Mouse (Mus musculus) kidney, embryonic 14.5 days (tissue): Measurements from ENCODE around the gene Prdm16. TPM values are rescaled to one million over a fixed set of nuclear protein-coding genes. Genes with fewer than 3 reads are reported as not detected.

ENCODE experiments used
- ATAC-seq: fragments of 200-750 bp; cut with Nextera tagmentation; 2 replicates; pipeline ENCODE4 v1.8.0; 2017; ENCODE audit warnings: moderate number of reproducible peaks, mild to moderate bottlenecking, moderate TSS enrichment, moderate library complexity; ENCODE audit not compliant: low FRiP score, low TSS enrichment
- H3K27ac ChIP-seq: fragments of 300-500 bp; sonication (generic); 2 replicates; pipeline ENCODE4 v1.5.1; 2014; ENCODE audit warnings: low read depth, mild to moderate bottlenecking, low read length, moderate library complexity, mixed read lengths
- H3K27me3 ChIP-seq: fragments of 300-500 bp; sonication (generic); 2 replicates; pipeline ENCODE4 v1.6.1; 2014; ENCODE audit warnings: mild to moderate bottlenecking, low read length; ENCODE audit not compliant: control insufficient read depth, insufficient read depth
- H3K36me3 ChIP-seq: fragments of 300-500 bp; sonication (generic); 2 replicates; pipeline ENCODE4 v1.6.1; 2014; ENCODE audit warnings: low read length, mixed read lengths; ENCODE audit not compliant: control insufficient read depth, insufficient read depth
- H3K4me1 ChIP-seq: fragments of 300-500 bp; sonication (generic); 2 replicates; pipeline ENCODE4 v1.6.1; 2014; ENCODE audit warnings: low read length, mixed read lengths; ENCODE audit not compliant: control insufficient read depth, insufficient read depth
- H3K4me2 ChIP-seq: fragments of 300-500 bp; sonication (generic); replicated peaks from 2 replicates; pipeline ENCODE4 v1.6.1; 2014; ENCODE audit warnings: low read depth, mild to moderate bottlenecking, low read length
- H3K4me3 ChIP-seq: fragments of 300-500 bp; sonication (generic); 2 replicates; pipeline ENCODE4 v1.5.1; 2014; ENCODE audit warnings: mild to moderate bottlenecking, low read length
- H3K9ac ChIP-seq: fragments of 300-500 bp; sonication (generic); 2 replicates; pipeline ENCODE4 v1.6.1; 2014; ENCODE audit warnings: low read depth, mild to moderate bottlenecking, low read length, moderate library complexity
- H3K9me3 ChIP-seq: fragments of 300-500 bp; sonication (generic); 2 replicates; pipeline ENCODE4 v1.6.1; 2016; ENCODE audit warnings: low read length; ENCODE audit not compliant: control insufficient read depth
- WGBS: fragments of 180-500 bp; shearing (Covaris S2); extraction: QIAGEN DNeasy Blood & Tissue Kit; methylation state at CpG from one replicate; pipeline ENCODE4 v1.1.7; 2014; 5-methylcytosine and 5-hydroxymethylcytosine counted together
- polyA plus RNA-seq: library from polyadenylated mRNA; unstranded; fragments of >200 nt; fragmentation: Nextera tagmentation; extraction: Ambion mirVana; gene quantifications from 2 replicates; pipeline ENCODE4 v1.2.1, GENCODE M21; 2014

Gene Prdm16
- polyA plus RNA-seq, 1 experiment from 2014 or later, result 25.4 TPM

GRCm38 (mm10) chr4:154671232-154671912 lies 34.7 kb upstream of the Prdm16 start:
- Histone ChIP-seq H3K4me3 (no peak overlapping the region), H3K27ac (peak overlapping the region; percentile 47; the same call in 1 of the 2 replicates), H3K4me2 (no peak overlapping the region), H3K9ac (no peak overlapping the region), H3K36me3 (no peaks in the 10 kb centered on the region), H3K9me3 (no peaks in the 10 kb centered on the region), H3K4me1 (peaks cover 13% of the 10 kb centered on the region; the same call in 1 of the 2 replicates), H3K27me3 (peaks cover 34% of the 10 kb centered on the region)
- ATAC-seq, result peak; percentile 30; the same call in 1 of the 2 replicates
- WGBS, result 10% methylated on average over 8 of the region's 8 CpGs

GRCm38 (mm10) chr4:154667767-154668166 lies 31.1 kb upstream of the Prdm16 start, which contains the start of gene Actrt2:
Gene Actrt2, minus strand, starts transcription at chr4:154667867.
- no peak for ATAC-seq
- no peak within 1 kb of the TSS for H3K4me3 ChIP-seq
- H3K9me3 ChIP-seq, result no peaks in the 10 kb centered on the region
- peaks cover 30% of the 10 kb centered on the region for H3K27me3 ChIP-seq
- H3K9ac ChIP-seq, result no peak within 1 kb of the TSS
- no peak within 1 kb of the TSS for H3K4me2 ChIP-seq
- 80% methylated on average over 2 of the region's 2 CpGs for WGBS
- peaks cover 13% of the 10 kb centered on the region; the same call in 1 of the 2 replicates for H3K4me1 ChIP-seq
- no peaks in the 10 kb centered on the region for H3K36me3 ChIP-seq
- H3K27ac ChIP-seq, result no peak within 1 kb of the TSS

GRCm38 (mm10) chr4:154662681-154663215 lies 26.1 kb upstream of the Prdm16 start:
- Histone ChIP-seq H3K9ac (no peak overlapping the region), H3K27me3 (peaks cover 24% of the 10 kb centered on the region), H3K4me2 (no peak overlapping the region), H3K4me1 (no peaks in the 10 kb centered on the region), H3K27ac (no peak overlapping the region), H3K36me3 (no peaks in the 10 kb centered on the region), H3K4me3 (no peak overlapping the region), H3K9me3 (no peaks in the 10 kb centered on the region)
- 46% methylated on average over 12 of the region's 12 CpGs for WGBS
- ATAC-seq, result no peak

- no peak overlapping the region for H3K4me3 ChIP-seq
- H3K9me3 ChIP-seq, result no peaks in the 10 kb centered on the region
- H3K9ac ChIP-seq, result no peak overlapping the region
- 27% methylated on average over 6 of the region's 6 CpGs for WGBS
- H3K27ac ChIP-seq, result no peak overlapping the region
- ATAC-seq, result no peak
- no peak overlapping the region for H3K4me2 ChIP-seq
- peaks cover 26% of the 10 kb centered on the region for H3K27me3 ChIP-seq
- no peaks in the 10 kb centered on the region for H3K4me1 ChIP-seq
- H3K36me3 ChIP-seq, result no peaks in the 10 kb centered on the region
Measured at GRCm38 (mm10) chr4:154661256-154661655, 24.6 kb upstream of the Prdm16 start.

- no peak overlapping the region for H3K9ac ChIP-seq
- no peaks in the 10 kb centered on the region for H3K4me1 ChIP-seq
- H3K4me2 ChIP-seq, result no peak overlapping the region
- H3K27ac ChIP-seq, result no peak overlapping the region
- H3K36me3 ChIP-seq, result no peaks in the 10 kb centered on the region
- ATAC-seq, result no peak
- H3K27me3 ChIP-seq, result peaks cover 19% of the 10 kb centered on the region
- no peaks in the 10 kb centered on the region for H3K9me3 ChIP-seq
- H3K4me3 ChIP-seq, result no peak overlapping the region
Measured at GRCm38 (mm10) chr4:154660025-154660424, 23.4 kb upstream of the Prdm16 start.

GRCm38 (mm10) chr4:154655134-154655910 lies 18.6 kb upstream of the Prdm16 start:
- no peak overlapping the region for H3K9ac ChIP-seq
- no peak overlapping the region for H3K4me2 ChIP-seq
- 82% methylated on average over 15 of the region's 15 CpGs for WGBS
- no peaks in the 10 kb centered on the region for H3K9me3 ChIP-seq
- ATAC-seq, result no peak
- peaks cover 6% of the 10 kb centered on the region; the same call in 1 of the 2 replicates for H3K27me3 ChIP-seq
- peaks cover 5% of the 10 kb centered on the region for H3K4me1 ChIP-seq
- no peak overlapping the region for H3K27ac ChIP-seq
- H3K4me3 ChIP-seq, result no peak overlapping the region
- H3K36me3 ChIP-seq, result no peaks in the 10 kb centered on the region

GRCm38 (mm10) chr4:154652494-154652893 lies 15.8 kb upstream of the Prdm16 start:
- peak; percentile 87 for ATAC-seq

GRCm38 (mm10) chr4:154649083-154649747 lies 12.5 kb upstream of the Prdm16 start:
- ATAC-seq, result no peak
- no peak overlapping the region for H3K27ac ChIP-seq
- peaks cover 5% of the 10 kb centered on the region for H3K9me3 ChIP-seq
- peaks cover 5% of the 10 kb centered on the region for H3K4me1 ChIP-seq
- no peaks in the 10 kb centered on the region for H3K36me3 ChIP-seq
- peaks cover 24% of the 10 kb centered on the region for H3K27me3 ChIP-seq
- H3K4me3 ChIP-seq, result no peak overlapping the region
- WGBS, result 78% methylated on average over 19 of the region's 19 CpGs
- H3K4me2 ChIP-seq, result no peak overlapping the region
- H3K9ac ChIP-seq, result no peak overlapping the region

More at GRCm38 (mm10) chr4:154652494-154652893, 15.8 kb upstream of the Prdm16 start:
- no peak overlapping the region for H3K4me3 ChIP-seq
- H3K9ac ChIP-seq, result no peak overlapping the region
- peaks cover 16% of the 10 kb centered on the region; the same call in 1 of the 2 replicates for H3K27me3 ChIP-seq
- no peaks in the 10 kb centered on the region for H3K9me3 ChIP-seq
- peaks cover 5% of the 10 kb centered on the region for H3K4me1 ChIP-seq
- no peaks in the 10 kb centered on the region for H3K36me3 ChIP-seq
- no peak overlapping the region for H3K4me2 ChIP-seq
- H3K27ac ChIP-seq, result no peak overlapping the region
- WGBS, result under 1% methylated on average over 5 of the region's 5 CpGs
